Mouse (Mus musculus) yolk sac, embryonic 10.5 days (tissue): Measurements from ENCODE around the gene Spata2.

Experiments
- DNase-seq: peaks from one replicate; pipeline ENCODE4 v3.0.0-alpha.2; 2017; ENCODE audit warnings: low spot score

The Spata2 gene

GRCm38 (mm10) chr2:167492713-167493636, at the start of gene Spata2:
Gene Spata2, minus strand, starts transcription at chr2:167492887.
- DNase-seq: peak; percentile 90

GRCm38 (mm10) chr2:167542361-167542760, 49.7 kb upstream of the Spata2 start:
- DNase-seq: no peak

GRCm38 (mm10) chr2:167541761-167542160, 49.1 kb upstream of the Spata2 start:
- DNase-seq: no peak

GRCm38 (mm10) chr2:167541324-167541723, 48.6 kb upstream of the Spata2 start:
- no peak for DNase-seq

GRCm38 (mm10) chr2:167540477-167541110, 47.9 kb upstream of the Spata2 start:
- no peak for DNase-seq

- no peak for DNase-seq
These were observed 47.1 kb upstream of the Spata2 start for GRCm38 (mm10) chr2:167539536-167540476.

- DNase-seq: no peak
These were observed 46.1 kb upstream of the Spata2 start for GRCm38 (mm10) chr2:167538671-167539306.

- peak; percentile 97 for DNase-seq
These were observed 45.0 kb upstream of the Spata2 start, which contains the start of gene Snai1 for GRCm38 (mm10) chr2:167537476-167538297. Gene Snai1, plus strand, starts transcription at chr2:167538195.

GRCm38 (mm10) chr2:167536320-167536945, 43.7 kb upstream of the Spata2 start:
- DNase-seq: no peak

- DNase-seq: no peak
These were observed 41.2 kb upstream of the Spata2 start for GRCm38 (mm10) chr2:167533880-167534279.

- no peak for DNase-seq
These were observed 39.4 kb upstream of the Spata2 start for GRCm38 (mm10) chr2:167532131-167532530.

- DNase-seq: no peak
These were observed 37.8 kb upstream of the Spata2 start for GRCm38 (mm10) chr2:167530536-167530935.

GRCm38 (mm10) chr2:167529935-167530513, 37.3 kb upstream of the Spata2 start:
- no peak for DNase-seq

GRCm38 (mm10) chr2:167528278-167528677, 35.6 kb upstream of the Spata2 start:
- no peak for DNase-seq

- no peak for DNase-seq
These were observed 27.0 kb upstream of the Spata2 start for GRCm38 (mm10) chr2:167519606-167520252.

- no peak for DNase-seq
These were observed 23.0 kb upstream of the Spata2 start for GRCm38 (mm10) chr2:167515688-167516087.

- no peak for DNase-seq
These were observed 22.0 kb upstream of the Spata2 start for GRCm38 (mm10) chr2:167514641-167515040.

GRCm38 (mm10) chr2:167512970-167513369, 20.3 kb upstream of the Spata2 start:
- DNase-seq: no peak

- no peak for DNase-seq
These were observed 19.7 kb upstream of the Spata2 start for GRCm38 (mm10) chr2:167512365-167512764.
